Mouse (Mus musculus) spleen, adult 18-20 months (tissue): ENCODE results near the gene Tmed9.

Experiments
- DNase-seq, 2 experiments: peaks; one replicate each; pipeline ENCODE4 v3.0.0; 2022; ENCODE audit warnings: mixed read lengths in 2 of 2

The Tmed9 gene

DNA sequence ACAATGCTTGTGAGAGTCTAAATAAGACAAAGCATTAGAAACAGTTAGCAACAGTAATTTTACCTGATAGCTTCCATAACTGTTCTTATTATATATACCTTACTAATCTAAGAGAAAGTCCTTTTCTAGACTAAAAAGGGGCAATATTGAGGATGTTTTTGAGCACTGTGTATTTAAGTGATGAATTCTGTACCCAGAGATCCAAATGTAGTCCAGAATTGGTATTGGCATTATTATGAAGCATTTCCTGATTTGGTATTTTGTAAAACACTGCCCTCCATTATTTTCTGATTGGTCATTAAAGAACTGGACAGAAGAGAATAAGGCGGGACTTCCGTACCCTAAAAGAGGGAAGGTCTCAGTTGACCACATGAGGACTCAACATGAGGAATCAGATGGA lies at the start of gene Tmed9:
Gene Tmed9 (plus strand): TSS at position 301 of the 400 bp plus-strand sequence.
- DNase-seq: no peak

DNA sequence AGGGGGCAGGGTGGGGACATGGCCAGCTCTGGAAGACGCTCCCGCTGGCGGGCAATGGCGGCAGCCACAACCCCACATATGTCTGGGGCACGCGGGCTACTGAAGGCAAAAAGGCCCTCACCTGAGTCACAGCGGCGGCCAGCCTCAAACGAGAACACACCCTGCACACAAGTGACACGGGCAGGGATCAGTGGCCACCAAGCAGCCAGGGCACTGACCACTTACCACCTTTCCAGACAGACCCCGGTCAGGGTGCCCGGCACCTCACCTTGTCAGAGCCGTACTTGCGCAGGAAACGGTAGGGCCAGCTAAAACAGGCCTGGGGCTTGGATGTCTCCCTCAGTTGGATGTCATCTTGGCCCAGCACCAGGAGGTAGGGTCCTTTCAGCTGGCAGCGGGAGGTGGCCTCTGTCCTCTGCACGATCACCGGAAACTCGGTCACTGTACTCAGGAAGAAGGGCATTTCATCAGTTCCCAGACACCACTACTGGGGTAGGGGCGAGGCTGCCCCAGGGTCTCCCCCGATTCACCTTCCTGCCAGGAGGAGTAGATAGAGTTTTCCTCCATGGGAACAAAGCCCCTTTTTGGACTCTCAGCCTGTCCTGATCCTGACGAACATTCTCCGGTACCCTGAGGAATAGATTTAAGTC lies 49.5 kb upstream of the Tmed9 start:
- DNase-seq: no peak

DNA sequence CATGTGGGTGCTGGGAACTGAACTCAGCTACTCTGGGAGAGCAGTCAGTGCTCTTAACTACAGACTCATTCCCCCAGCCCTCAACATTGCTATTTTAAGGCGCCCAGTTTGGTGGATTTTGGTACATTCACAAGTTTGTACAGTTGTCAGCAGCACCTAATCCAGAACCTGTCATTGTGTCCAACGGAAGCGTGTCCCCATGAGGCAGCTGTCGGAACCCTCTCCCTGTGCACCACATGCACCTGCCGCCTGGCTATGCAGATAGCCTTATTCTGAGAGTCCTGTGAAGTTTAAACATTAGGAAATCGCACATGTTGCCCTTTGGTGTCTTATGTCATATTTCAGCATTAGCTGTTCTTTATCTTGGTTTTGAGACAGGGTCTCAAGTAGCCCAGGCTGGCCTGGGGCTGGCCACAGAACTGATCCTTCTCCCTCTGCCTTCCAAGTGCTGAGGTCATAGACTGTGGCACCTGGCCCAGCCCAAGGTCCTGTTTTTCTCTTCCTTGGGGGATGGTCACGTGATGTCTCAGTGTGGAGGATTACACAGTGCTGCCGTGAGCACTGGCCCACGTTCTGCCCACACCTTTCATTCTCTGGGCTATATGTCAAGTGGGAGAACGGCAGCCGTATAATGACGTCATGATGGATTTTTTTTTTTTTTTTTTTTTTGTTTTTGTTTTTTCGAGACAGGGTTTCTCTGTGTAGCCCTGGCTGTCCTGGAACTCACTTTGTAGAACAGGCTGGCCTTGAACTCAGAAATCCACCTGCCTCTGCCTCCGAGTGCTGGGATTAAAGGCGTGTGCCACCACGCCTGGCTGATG lies 47.6 kb upstream of the Tmed9 start:
- DNase-seq: no peak

DNA sequence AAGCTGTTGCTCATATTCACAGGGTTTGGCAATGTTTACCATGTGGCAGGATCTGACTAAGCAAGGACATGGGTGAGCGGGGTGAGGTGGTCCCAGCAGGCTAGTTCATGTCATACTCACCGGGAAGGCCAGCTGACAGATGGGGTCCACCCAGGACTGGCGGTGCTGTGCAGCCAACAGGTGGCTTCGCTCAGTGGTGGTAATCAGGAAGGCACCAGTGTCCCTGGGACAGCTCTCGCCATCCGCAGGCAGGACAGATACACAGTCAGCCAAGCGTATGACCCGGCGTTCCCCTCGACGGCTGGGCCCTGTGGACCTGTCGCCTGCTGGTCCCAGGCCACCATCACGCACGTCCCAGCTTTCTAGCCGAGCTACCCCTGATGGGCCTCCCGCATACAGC lies 46.3 kb upstream of the Tmed9 start:
- DNase-seq: peak; percentile 38 to 45

DNA sequence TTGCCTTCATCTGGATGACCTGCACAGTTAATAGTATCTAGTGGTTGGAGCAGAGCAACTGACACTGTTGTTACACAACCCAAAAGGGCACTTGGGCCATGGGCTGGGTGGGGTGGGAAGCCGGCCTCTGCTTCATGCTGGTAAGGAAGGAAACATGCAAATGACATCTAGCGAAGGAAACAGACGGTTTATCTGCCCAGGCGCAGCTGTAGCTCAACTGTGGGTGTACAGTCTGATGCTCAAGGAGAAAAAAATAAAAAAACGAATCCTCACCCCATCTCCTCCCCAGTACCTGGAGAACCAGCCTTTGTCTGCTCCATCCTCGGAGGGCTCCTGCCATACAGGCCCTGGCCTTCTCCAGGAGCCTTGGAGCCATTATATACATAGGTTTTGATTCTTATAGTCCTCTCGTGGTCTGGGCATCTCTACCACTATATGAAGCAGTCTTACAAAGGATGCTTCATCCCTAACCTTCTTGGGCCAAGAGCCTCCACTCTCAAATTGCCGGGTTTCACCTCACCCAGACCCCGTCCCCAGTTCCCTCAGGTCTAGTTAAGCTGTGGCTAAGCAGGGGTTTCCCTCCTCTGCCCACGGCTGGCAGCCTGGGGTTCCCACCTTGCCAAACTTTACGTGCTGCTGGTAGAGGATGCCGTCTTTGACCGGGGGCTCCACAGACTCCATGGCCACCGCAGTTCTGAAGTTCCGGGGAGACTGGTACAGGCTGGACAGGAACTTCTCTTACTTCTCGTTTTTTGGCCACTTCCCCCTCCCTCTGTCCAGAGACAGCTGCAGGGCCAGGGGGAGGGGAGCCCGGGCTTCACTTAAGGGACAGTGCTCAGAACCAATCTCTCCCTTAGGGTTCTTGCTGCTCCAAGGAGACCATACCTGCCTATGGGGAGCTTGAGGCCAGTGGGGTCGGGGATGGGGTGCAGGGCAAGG lies 45.4 kb upstream of the Tmed9 start:
- DNase-seq: peak; percentile 64

DNA sequence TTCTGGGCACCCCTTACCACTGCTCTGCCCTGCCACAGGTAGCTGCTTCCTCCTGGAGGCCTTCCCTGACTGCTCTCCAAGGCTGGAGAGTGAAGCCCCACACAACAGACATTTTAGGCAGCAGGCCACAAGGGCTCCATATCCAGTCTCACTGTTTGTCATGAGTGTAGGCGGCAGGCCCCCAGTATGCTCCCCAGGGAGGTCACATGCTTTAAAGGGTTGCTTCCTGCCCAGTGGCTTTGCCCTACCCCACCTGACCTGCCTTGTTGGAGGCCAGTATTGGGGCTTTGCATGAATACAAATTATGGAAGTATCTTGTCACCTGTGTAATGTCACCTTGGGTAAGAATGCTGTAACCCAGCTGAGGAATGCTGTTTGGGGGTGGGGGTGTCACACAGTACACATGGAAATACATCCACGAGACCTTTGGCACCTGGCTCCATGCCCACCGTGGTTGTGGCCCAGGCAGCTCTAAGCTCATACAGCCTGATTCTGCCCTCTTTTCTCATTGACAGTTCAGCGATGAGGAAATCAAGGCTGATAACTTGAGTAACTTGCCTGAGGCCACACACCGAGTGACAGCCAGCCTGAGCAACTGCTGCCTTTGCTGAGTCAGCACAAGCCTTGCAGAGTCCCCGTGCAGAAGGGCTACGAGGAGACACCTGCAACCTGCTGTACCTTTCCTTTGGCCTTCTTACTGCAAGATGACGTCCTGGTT lies 44.2 kb upstream of the Tmed9 start, which contains the start of gene Dok3:
Gene Dok3 (minus strand): TSS at position 99 of the 718 bp plus-strand sequence.
- peak; percentile 64 to 73 for DNase-seq

DNA sequence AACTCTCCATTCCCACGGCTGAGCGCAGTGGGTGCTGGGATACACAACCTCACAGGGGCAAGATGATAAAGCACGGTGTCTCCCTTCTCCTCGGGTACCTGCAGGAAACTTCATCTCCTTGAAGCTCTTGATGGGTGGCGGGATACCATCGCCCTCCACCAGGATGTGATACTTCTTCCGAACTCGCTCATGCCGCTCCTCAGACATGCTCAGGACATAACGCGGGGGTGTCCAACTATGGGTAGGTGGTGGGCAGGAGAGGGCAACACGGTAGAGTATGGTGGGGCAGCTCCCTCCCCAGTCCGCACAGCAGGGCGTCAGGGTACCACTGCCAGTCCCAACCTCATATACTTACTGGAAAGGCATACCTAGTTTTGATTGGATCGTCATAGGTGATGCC lies 38.3 kb upstream of the Tmed9 start:
- DNase-seq: no peak

DNA sequence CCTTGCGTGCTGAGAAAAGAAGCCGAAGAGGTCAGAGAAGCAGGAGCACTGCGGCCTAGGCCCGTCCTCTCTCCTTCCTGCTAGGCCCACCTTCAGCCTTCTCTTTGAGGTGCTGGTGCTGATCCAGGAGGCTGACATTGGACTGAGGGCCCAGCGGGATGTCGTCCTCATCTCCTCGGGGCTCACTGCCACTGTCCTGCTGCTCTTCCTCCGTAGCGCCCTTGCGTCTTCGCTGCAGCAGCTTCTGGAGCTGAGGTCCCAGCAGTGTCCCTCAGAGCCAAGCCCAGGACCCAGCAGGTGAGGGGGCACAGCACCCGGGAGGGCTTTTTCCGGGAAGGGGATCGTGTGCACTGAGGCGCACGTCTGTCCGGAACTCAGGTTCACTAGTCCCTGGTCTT lies 37.7 kb upstream of the Tmed9 start:
- DNase-seq: no peak

DNA sequence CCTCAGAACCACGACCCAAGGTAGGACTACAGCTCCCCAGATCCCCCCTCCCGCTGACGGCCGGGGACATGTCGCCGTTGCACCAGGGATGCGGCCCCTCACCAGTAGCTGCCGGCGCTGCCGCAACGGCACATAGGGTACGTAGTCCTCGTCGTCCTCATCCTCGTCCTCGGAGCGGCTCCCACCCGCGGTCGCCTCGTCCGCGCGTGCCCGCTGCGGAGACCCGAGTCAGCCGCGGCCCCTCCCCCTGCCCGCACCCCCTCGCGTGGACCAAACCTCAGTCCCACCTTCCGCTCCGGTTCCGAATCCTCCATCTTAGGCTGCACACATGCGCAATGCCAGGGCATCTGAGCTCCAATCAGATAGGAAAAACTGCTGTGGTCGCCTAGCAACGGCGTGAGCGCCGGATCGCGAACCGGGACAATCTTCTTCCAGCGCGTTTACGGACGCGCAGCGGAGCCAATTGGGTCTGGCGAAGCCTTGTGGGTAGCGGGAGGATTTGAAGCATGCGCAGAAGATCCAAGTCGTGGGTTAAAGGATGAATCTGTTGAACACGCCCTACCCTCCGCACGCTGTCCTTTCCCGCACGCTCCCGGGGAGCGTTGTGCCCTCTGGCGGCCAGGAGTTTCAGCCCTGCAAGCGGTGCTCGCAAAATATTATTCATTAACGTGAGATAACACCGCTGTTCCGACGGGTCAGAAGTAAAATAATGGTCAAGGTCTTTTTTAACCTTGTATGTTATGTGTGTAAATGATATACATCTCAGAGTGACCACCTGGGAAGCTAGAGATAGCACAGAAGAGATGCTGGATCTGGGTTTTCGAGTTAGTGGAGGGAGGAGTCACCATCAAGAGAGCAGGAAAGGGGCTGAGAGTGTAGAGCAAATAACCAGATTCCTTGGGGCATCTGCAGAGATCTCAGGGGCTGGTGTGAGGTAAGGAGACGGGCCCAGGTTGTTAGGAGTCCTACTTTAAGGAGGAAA lies 37.0 kb upstream of the Tmed9 start, which contains the start of gene Ddx41:
Gene Ddx41 (minus strand): TSS at position 465 of the 982 bp plus-strand sequence.
- peak; percentile 98 to 99 for DNase-seq

DNA sequence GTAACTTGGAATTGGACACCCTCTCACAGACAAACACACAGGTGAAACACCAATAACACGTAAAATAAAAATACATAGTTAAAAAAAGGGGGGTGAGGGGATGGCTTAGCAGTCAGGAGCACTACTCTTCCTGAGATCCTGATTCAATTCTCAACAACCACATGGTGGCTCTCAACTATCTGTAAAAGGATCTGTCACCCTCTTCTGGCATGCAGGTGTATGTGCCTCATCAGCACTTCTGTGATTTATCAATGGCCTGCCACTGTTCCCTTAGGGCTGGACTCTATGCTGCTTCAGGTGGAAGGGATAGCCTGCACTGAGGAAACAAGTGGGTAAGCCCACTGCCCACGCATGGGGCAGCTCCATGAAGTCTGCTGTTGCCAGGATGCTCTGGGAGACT lies 32.6 kb upstream of the Tmed9 start:
- DNase-seq: peak in 1 of 2 experiments; percentile 30

DNA sequence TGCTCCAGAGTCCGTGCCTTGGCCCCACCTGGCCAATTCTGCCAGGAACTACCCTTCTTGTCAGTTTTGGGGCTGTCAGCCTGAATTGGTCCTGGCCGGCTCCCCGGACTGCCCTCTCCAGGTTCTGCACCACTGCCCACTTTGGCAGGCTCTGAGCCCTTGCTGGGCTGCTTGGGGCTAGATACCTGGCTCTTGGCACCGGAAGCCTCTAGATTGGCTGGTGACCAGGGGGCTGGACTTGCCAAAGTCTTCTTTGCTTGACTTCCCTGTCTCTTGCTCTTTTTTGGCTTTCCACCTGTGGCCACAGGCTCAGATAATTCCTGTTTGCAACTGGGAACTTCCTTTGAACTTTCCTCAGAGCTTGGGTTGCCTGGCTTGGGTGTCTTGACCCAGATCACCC lies 30.6 kb upstream of the Tmed9 start:
- DNase-seq: no peak

DNA sequence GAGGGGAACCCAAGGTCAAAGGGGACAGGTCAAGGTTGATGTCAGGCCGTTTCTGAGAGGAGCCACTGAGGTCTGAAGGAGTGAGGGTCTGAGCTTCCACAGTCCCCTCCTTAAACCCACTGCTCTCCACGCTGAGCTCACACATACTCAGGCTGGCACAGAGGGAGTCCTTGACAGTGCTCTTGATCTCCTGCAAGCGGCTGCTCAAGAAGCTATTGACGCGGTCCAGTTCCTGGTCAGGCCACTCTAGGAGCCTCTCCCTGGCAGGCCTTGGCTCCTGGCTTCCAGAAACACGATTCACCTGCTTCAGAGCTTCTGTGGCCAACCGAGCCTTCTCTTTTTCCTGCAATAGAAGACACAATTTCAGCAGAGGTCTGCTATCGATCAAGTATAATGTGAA lies 30.1 kb upstream of the Tmed9 start:
- no peak for DNase-seq

DNA sequence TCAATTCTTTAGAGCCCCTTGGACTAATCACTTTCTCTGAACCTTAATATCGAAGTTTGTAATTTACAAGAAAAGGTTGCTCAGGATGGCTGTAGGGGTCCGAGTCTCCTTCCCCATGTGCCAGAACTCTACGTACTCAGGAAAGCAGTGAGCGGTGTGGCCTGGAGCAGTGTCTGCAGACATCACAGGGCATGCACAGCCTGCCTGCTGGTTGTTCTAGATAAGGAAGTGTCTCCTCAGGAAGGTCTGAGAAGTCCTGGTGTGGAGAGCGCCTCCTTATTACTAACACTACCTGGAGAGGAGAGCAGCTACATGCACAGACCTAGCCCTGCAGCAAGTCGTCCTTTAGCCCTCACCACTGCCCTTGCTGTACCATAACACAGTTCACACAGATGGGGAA lies 28.7 kb upstream of the Tmed9 start:
- DNase-seq: no peak

DNA sequence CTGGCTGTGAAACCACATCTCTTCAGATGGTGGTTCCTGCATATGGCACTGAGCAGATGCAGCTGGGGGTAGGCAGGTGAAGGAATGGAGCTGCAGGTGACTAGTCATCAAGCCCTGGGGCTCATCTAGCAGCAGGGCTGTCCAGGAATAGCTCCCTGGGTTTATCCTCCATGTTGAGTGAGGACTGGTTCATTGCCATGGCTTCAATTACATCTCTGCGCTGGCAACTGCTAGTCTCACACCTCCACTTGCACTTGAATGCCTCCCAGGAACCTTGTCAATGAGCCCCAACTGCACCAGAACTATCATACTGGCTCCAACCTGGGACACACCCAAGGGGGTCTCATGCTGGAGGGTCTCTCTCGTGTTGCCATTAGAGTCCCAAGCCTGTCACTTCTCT lies 25.6 kb upstream of the Tmed9 start:
- DNase-seq: no peak

DNA sequence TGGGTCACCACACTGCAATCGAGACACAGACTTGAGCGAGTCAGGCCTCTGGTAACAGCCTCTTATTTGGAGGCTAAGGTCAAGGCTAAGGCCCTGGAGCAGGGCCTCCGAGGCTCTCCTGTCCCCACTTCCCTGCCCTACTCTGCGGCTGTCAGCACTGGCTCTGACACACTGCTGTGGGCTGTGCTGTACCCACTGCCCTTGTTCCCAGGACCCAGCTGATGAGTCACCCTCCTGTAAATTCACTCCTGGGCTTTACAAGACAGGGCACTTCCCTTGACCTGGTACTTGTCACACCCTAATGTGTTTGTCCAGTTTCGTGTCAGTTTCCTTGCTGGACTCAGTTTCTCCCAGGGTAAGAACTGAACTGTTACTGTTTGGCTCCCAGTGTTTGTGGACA lies 25.1 kb upstream of the Tmed9 start:
- DNase-seq: no peak

DNA sequence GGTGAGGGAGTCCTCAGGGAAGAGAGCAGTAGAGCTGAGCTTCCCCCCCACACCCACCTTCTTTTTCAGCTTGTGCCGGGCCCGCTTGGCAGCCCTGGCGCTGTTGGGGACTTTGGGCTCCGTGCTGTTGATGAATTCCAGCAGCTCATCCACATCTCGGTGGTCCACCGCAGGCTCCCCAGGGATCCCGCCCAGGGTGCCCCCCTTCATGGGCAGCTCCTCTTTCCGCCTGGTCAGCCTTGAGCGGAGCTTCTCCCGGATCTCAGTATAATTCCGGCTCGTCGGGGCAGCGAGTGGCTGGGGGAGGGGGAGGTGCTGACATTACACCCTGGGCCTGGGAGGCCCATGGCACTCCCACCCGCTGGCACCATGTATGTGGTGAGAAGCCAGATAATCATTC lies 24.5 kb upstream of the Tmed9 start:
- DNase-seq: no peak

DNA sequence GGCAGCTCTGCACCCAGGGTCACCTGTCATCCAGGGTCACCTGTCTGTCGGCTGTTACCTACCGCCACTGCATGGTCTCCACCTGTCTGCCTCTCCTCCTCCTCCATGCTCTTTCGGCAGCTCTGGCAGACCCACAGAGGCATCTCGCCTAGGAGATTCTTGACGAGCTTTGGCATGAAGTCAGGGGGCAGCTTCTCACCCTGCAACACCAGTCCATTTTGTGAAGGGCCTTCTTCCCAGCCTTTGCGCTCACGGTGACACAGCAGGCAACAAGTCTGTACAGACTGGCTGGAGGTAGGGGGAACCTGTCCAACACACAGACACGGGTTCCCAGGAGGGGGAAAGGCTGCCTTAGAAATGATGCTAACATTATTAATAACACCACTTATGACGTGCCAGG lies 17.6 kb upstream of the Tmed9 start:
- no peak for DNase-seq

DNA sequence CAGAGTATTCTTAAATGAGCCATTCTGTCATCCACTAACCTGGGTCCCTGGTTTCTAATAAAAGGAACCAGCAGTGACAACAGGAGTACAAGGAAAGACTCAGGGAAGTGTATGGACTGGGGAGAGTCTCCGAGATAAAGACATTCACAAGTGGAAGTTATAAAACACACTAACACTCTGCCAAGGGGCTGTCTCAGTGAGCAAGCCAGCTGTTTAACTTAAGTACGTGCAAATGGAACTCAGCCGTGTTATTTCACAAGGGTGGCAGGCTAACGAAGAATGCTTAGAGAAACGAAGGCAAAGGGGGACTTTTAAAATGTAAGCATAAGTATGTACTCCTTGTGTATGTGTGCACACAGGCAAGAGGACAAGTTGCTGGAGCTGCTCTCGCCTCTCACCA lies 16.0 kb upstream of the Tmed9 start:
- DNase-seq: no peak

DNA sequence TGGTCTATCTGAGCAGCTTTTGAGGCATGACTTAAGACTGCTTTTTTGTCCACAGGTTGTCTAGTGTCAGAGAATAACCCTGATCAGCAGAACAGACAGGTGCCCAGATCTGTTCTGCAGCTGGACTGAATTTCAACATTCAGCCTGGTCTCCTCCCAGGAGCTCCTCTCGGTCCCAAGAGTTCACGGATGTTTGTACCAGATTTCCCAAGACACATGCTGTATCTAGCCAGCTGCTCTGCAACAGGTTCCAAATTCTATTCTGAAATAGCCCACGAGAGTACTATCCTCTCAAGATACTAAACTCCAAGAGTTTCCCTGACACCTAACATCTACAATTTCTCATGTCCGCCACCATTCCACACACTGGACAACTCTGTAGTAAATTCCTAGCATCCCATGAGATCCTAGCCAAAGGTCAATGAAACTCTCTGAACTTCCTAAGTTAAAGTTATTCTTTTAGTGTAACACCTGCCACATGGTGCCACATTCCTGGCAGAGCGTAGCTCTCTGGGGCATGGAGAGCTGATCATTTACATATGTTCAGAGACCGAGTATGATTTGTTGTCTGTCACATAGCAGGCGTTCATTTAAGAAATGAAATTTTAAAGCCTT lies 10.2 kb upstream of the Tmed9 start:
- no peak for DNase-seq

DNA sequence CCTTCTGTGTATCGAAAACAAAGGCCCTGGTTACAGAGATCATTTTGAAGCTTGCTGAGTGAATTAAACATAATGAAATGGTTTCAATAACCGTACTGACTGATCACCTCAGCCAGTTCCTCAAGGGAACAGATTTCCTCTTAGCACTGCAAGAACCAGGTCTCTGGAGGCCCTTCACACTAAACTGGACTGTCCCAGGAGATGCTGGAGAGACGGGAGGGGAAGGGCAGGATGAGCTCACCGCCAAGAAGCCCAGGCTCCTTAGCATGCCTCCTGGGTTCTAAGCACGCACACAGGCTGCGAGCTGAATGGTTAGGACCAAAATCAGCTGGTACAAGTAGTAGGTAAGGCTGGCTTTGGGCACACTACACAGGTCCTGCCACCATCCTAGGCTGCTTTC lies 6.5 kb upstream of the Tmed9 start:
- DNase-seq: no peak

DNA sequence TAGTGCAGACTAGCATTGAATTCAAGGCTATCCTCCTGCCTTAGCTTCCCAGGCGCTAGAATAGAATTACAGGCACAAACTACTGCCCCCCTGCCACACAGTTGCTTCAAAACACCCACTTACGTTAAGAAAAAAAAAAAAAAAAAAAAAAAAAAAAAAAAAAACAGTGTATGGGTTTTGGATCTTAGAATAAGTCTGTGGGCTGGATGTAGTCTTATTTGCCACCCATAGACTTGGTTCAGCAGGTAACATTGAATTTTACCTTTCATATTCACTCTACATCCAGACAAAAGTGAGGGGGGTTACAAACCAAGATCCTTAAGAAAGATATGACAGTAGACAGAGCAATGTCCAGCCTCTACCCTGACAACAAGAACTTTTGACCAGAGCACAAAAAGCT lies 5.6 kb upstream of the Tmed9 start:
- no peak for DNase-seq
